Comparison of ENCODE assay signal across 9 mouse cellular contexts in genomic region chr6:29473941-29474691, GRCm38 (mm10). TPM values are rescaled to one million over a fixed set of nuclear protein-coding genes. Genes with fewer than 3 reads are reported as not detected.
DNase-seq lines count a peak whose midpoint lies in the region; ATAC-seq lines count a peak whose summit lies in the region.
"Had no signal": no experiment of that assay in that cellular context is flagged by ENCODE, and none has a peak within 500 bp of the region (broad histone marks: within the 10 kb centered on the region; RNA-seq: fewer than 3 reads in every experiment).

No protein-coding gene starts in this region.

- H3K4me3 ChIP-seq in hindbrain, embryonic 16.5 days (ENCODE audit: low read length): peak overlapping the region; percentile 41

- no peak overlapping the region for H3K27ac ChIP-seq in hindbrain, embryonic 16.5 days (ENCODE audit: low read depth, low read length)

- no peaks in the 10 kb centered on the region; the same call in 1 of the 2 replicates for H3K9me3 ChIP-seq in hindbrain, embryonic 16.5 days (ENCODE audit: control insufficient read depth, low read length)

- WGBS in hindbrain, embryonic 16.5 days: 2% methylated on average over 26 of the region's 33 CpGs

- H3K4me1 ChIP-seq in hindbrain, embryonic 16.5 days (ENCODE audit: control insufficient read depth, insufficient read depth, low read depth, low read length): peaks cover 2% of the 10 kb centered on the region

- H3K4me2 ChIP-seq in hindbrain, embryonic 16.5 days (ENCODE audit: low read length): peak overlapping the region; percentile 66

- peak; percentile 88 for ATAC-seq in hindbrain, embryonic 16.5 days

- peaks cover 18% of the 10 kb centered on the region for H3K36me3 ChIP-seq in hindbrain, embryonic 16.5 days (ENCODE audit: control insufficient read depth, insufficient read depth, low read length)

- H3K9ac ChIP-seq in hindbrain, embryonic 16.5 days (ENCODE audit: low read depth, low read length): peak overlapping the region; percentile 50

- no peaks in the 10 kb centered on the region for H3K27me3 ChIP-seq in hindbrain, embryonic 16.5 days (replicated peaks; ENCODE audit: control insufficient read depth, insufficient read depth, low read length)

- peak; percentile 96 for DNase-seq in ZHBTc4 (ENCODE audit: low read depth, low spot score)
- peak; percentile 34 to 56 for DNase-seq in cerebellum, postnatal 36 days
- DNase-seq in gastrocnemius, adult 18-20 months (ENCODE audit: low spot score): peak; percentile 63
- peak; percentile 74 to 79 for DNase-seq in left cerebral cortex, adult 18-20 months (ENCODE audit: low spot score in 2 of 2)
- peak; percentile 91 for DNase-seq in lung, postnatal 36 days
- peak; percentile 91 for DNase-seq in retina, postnatal 1 day
- peak; percentile 82 to 88 for DNase-seq in thymus, postnatal 36 days

RNA-seq across cellular contexts. Expression of gene Atp6v1fnb, which starts 2.9 kb away (rescaled TPM):
- under 1 TPM in 1 of 2 experiments, not detected in 1; 0.37 TPM for total RNA-seq in gastrocnemius, adult 18-20 months (2021)
- 0.56 TPM in 1 of 2 replicates, not detected in the other for polyA plus RNA-seq in hindbrain, embryonic 16.5 days (2015; fragmentation: Nextera tagmentation; extraction: Ambion mirVana)
- under 1 TPM in 1 of 2 experiments, not detected in 1; 0.54 TPM for total RNA-seq in left cerebral cortex, adult 18-20 months (2021)
- polyA plus RNA-seq: gonadal fat pad, adult 2 months had no signal

RNA-seq across cellular contexts. Expression of gene Atp6v1f, which starts 6.6 kb away (rescaled TPM):
- total RNA-seq in gastrocnemius, adult 18-20 months (2021): 100 to 1,000 TPM; 118 to 125 TPM
- polyA plus RNA-seq in hindbrain, embryonic 16.5 days (2015; fragmentation: Nextera tagmentation; extraction: Ambion mirVana): 341 and 394 TPM in 2 replicates
- total RNA-seq in left cerebral cortex, adult 18-20 months (2021): 100 to 1,000 TPM; 262 TPM

RNA-seq across cellular contexts. Expression of gene Kcp, which starts 33.6 kb away (rescaled TPM):
- 1 to 10 TPM; 3.9 to 6.4 TPM for total RNA-seq in gastrocnemius, adult 18-20 months (2021)
- 15.0 and 22.9 TPM in 2 replicates for polyA plus RNA-seq in hindbrain, embryonic 16.5 days (2015; fragmentation: Nextera tagmentation; extraction: Ambion mirVana)
- total RNA-seq in left cerebral cortex, adult 18-20 months (2021): 1 to 10 TPM in 1 of 2 experiments, under 1 TPM in 1; 0.63 to 1.1 TPM

RNA-seq across cellular contexts. Expression of gene Flnc, which starts 41.1 kb away (rescaled TPM):
- 100 to 1,000 TPM; 349 to 691 TPM for total RNA-seq in gastrocnemius, adult 18-20 months (2021)
- 2.7 and 5.1 TPM in 2 replicates for polyA plus RNA-seq in hindbrain, embryonic 16.5 days (2015; fragmentation: Nextera tagmentation; extraction: Ambion mirVana)
- total RNA-seq in left cerebral cortex, adult 18-20 months (2021): 1 to 10 TPM; 1.4 to 1.5 TPM

RNA-seq across cellular contexts. Expression of gene Irf5, which starts 52.3 kb away (rescaled TPM):
- 1 to 10 TPM; 2.9 to 3.9 TPM for total RNA-seq in gastrocnemius, adult 18-20 months (2021)
- polyA plus RNA-seq in hindbrain, embryonic 16.5 days (2015; fragmentation: Nextera tagmentation; extraction: Ambion mirVana): 2.2 and 3.3 TPM in 2 replicates
- total RNA-seq in left cerebral cortex, adult 18-20 months (2021): 1 to 10 TPM; 4.2 to 5.2 TPM

Comparison
In these comparisons a context has a peak if more than half of its experiments do, and no peak if none do; other contexts are left out.
1. DNase-seq: peak in every context shown above with its lines; median percentile 96 in ZHBTc4; 91 in lung, postnatal 36 days; 91 in retina, postnatal 1 day; 85 in thymus, postnatal 36 days; 76 in left cerebral cortex, adult 18-20 months; 63 in gastrocnemius, adult 18-20 months; 45 in cerebellum, postnatal 36 days.